Mouse (Mus musculus) G1E (cell line): ENCODE measurements around the gene Inca1. TPM values are rescaled to one million over a fixed set of nuclear protein-coding genes. Genes with fewer than 3 reads are reported as not detected.

Source experiments
- ATAC-seq: 2 replicates; pipeline ENCODE4 v1.8.0; 2016; ENCODE audit warnings: mild to moderate bottlenecking; ENCODE audit not compliant: insufficient number of reproducible peaks, poor library complexity, low FRiP score, severe bottlenecking; ENCODE audit errors: extremely low read depth
- DNase-seq: peaks from one replicate; pipeline ENCODE4 v3.0.0; 2012; ENCODE audit warnings: low spot score
- H3K27me3 ChIP-seq: 2 replicates; pipeline ENCODE4 v1.6.1; 2012; ENCODE audit warnings: mild to moderate bottlenecking, low read length, inconsistent platforms; ENCODE audit not compliant: insufficient read depth
- H3K36me3 ChIP-seq: replicated peaks from 2 replicates; pipeline ENCODE3; 2012; ENCODE audit warnings: mild to moderate bottlenecking, inconsistent platforms
- H3K4me1 ChIP-seq: 2 replicates; pipeline ENCODE4 v1.6.1; 2012; ENCODE audit warnings: low read depth, low read length, inconsistent platforms, mixed read lengths; ENCODE audit not compliant: insufficient read depth
- H3K4me3 ChIP-seq: 2 replicates; pipeline ENCODE4 v1.5.1; 2012; ENCODE audit warnings: low read depth, mild to moderate bottlenecking, inconsistent platforms, low read length, moderate library complexity, mixed read lengths
- H3K9me3 ChIP-seq: replicated peaks from 2 replicates; pipeline ENCODE4 v1.6.1; 2012; ENCODE audit warnings: inconsistent platforms
- CTCF ChIP-seq: IDR thresholded peaks from 2 replicates; pipeline ENCODE4 v1.5.1; 2012; ENCODE audit warnings: low read depth, low read length, inconsistent platforms, mixed read lengths
- GATA1 ChIP-seq: IDR thresholded peaks from 2 replicates; pipeline ENCODE4 v1.6.1; 2012; ENCODE audit warnings: borderline replicate concordance, low read length, inconsistent platforms, mixed read lengths
- GATA2 ChIP-seq: IDR thresholded peaks from 2 replicates; pipeline ENCODE4 v1.6.1; 2012; ENCODE audit warnings: low read depth, low read length, inconsistent platforms, borderline replicate concordance
- POLR2AphosphoS5 ChIP-seq: IDR thresholded peaks from 2 replicates; pipeline ENCODE4 v1.6.1; 2012; ENCODE audit warnings: low read depth, low read length, inconsistent platforms; ENCODE audit not compliant: insufficient replicate concordance
- TAL1 ChIP-seq: conservative IDR thresholded peaks from 2 replicates; pipeline ENCODE4 v1.6.1; 2012; ENCODE audit warnings: low read depth, low read length, inconsistent platforms, mixed read lengths
- polyA plus RNA-seq: library from polyadenylated mRNA; stranded (reverse); fragments of >175 nt; gene quantifications from 2 replicates; pipeline ENCODE4 v1.2.3, GENCODE M21; 2012
- total RNA-seq, 2 experiments: library from RNA; stranded (forward) in 1 of 2; stranded (reverse) in 1 of 2; fragments of 200-1000 nt in 1 of 2; fragments of >200 nt in 1 of 2; fragmentation: Nextera tagmentation in 1 of 2; gene quantifications; 2 replicates each; pipeline ENCODE4 v1.2.3; 2014 to 2017

Gene Inca1
- total and polyA plus RNA-seq, 3 experiments: 0.36 to 3.7 (median 1.2) TPM

DNA sequence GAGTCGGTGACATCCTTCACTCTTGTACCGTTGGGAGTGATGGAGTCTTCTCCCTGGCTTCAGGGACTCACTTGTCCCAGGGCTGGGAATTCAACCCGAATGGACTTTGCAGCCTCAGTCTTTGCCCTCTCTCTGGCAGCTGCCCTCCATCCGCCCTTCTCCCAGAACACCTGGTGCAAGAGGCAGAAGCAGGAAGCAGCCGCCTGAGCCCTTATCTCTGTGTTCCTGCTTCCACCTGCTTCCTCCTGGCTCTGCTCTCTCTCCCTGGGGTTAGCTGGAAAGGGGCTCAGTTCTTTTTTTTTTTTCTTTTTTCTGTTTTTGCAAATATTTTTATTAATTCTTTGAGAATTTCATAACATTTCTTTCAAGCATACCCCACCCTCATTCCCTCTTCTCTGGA, 37.8 kb upstream of the Inca1 start:
- Histone ChIP-seq H3K27me3 (peaks cover 33% of the 10 kb centered on the region), H3K4me1 (peaks cover 4% of the 10 kb centered on the region), H3K4me3 (no peak overlapping the region), H3K9me3 (no peaks in the 10 kb centered on the region), H3K36me3 (no peaks in the 10 kb centered on the region)
- DNase-seq: peak; percentile 26
- TF ChIP-seq CTCF (no peak), GATA1 (no peak), POLR2AphosphoS5 (no peak), GATA2 (no peak), TAL1 (no peak)
- ATAC-seq: no peak

DNA sequence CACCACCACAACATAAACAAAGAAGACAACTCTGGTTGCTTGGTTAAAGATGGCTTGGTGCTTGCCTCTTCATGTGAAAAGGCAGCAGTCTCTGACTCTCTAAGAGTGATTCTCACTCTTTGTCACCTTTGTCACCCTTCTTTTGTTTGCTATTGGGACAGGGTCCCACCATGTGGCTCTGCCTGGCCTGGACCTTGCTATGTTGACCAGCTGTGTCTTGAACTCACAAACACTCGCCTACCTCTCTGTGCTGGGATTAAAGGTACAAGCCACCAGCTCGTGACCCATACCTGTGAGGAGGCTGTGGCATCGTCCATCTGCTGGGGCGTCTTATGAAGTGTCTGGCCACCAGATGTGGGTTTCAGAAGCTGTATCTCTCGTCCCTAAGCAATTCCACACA, 33.3 kb upstream of the Inca1 start:
- Histone ChIP-seq H3K27me3 (peaks cover 32% of the 10 kb centered on the region), H3K4me1 (peaks cover 4% of the 10 kb centered on the region), H3K9me3 (no peaks in the 10 kb centered on the region), H3K4me3 (no peak overlapping the region), H3K36me3 (peaks cover 10% of the 10 kb centered on the region)
- DNase-seq (no peak), ATAC-seq (no peak)
- no peak for TF ChIP-seq GATA2
- no peak for TF ChIP-seq POLR2AphosphoS5
- TF ChIP-seq GATA1: no peak
- TF ChIP-seq TAL1: no peak
- no peak for TF ChIP-seq CTCF

DNA sequence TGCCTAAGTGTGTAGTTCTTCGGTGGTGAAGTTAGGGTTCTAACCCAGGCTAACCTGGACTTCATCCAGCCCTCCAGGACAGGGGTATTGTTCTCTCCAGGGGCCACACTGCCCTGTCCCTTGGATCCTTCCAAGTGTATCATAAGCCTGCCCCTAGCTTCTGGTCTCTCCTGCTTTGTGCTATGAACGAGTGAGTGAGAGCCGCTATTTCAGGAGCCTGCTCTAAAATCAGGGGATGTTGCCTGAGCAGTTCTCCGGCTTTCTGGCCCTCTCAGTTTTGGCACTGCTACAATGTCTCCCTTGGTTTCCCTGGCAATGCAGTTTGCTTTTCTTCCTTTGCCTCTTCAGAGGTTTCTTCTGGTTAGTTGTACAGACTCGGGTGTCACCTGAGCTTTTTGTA, 31.2 kb upstream of the Inca1 start:
- no peak for TF ChIP-seq CTCF
- no peak for TF ChIP-seq GATA2
- no peak for TF ChIP-seq GATA1
- no peak for TF ChIP-seq TAL1
- TF ChIP-seq POLR2AphosphoS5: no peak
- peaks cover 30% of the 10 kb centered on the region for H3K36me3 ChIP-seq
- DNase-seq: no peak
- no peaks in the 10 kb centered on the region for H3K4me1 ChIP-seq
- H3K27me3 ChIP-seq: peaks cover 18% of the 10 kb centered on the region
- no peak overlapping the region for H3K4me3 ChIP-seq
- no peak for ATAC-seq
- no peaks in the 10 kb centered on the region for H3K9me3 ChIP-seq

DNA sequence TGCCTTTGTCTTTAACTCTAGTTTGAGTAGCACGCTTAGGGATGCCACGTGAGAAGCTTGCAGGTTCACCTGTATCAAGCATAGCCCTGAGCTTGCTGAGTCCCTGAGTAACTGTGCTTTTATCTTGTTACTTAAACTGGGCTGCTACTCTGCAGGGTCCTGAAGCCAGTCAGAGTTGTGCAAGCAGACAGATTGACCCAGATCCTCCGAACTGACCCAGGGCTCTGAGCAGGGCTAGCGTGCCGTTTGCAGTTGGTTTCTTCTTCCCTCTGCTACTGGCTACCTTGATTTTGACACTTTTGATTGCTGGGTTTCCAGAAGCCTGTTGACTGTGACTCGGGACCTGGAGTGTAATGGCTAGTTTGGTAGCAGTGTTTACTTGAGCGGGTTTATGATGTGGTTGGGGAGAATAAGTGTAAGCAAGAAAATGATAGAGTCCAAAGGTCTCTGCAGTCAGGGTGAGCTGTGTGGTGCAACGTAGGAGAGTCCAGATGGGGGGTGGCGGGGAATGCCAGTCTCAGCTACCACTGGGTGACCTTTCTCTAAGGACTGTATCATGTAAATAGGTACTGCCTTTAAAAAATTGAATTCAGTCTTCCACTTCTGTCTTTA, 30.6 kb upstream of the Inca1 start:
- DNase-seq (no peak), ATAC-seq (no peak)
- Histone ChIP-seq H3K9me3 (no peaks in the 10 kb centered on the region), H3K36me3 (peaks cover 37% of the 10 kb centered on the region), H3K27me3 (peaks cover 16% of the 10 kb centered on the region), H3K4me1 (no peaks in the 10 kb centered on the region), H3K4me3 (no peak overlapping the region)
- TF ChIP-seq POLR2AphosphoS5: no peak
- no peak for TF ChIP-seq CTCF
- no peak for TF ChIP-seq GATA2
- no peak for TF ChIP-seq GATA1
- TF ChIP-seq TAL1: no peak

DNA sequence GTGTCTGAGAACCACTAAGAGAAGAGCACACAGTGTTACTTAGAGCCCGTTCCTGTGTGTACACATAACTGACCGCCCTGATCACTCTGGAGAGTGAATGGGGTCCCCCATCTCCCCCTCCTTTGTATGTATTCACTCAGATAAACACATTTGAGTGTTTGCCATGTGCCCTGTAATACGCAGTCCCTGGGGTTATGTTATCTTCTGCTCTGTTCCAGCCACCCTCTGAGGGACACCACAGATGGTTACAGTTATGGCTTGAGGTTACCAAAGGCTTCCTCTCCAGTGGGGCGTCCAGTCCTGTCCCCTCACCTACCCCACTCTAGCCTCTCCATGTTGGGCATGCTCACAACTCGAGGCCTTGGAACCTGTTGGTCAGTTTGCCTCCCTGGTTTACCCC, 27.4 kb upstream of the Inca1 start:
- Histone ChIP-seq H3K4me1 (no peaks in the 10 kb centered on the region), H3K36me3 (peaks cover 62% of the 10 kb centered on the region), H3K4me3 (no peak overlapping the region), H3K27me3 (peaks cover 6% of the 10 kb centered on the region), H3K9me3 (no peaks in the 10 kb centered on the region)
- DNase-seq: no peak
- ATAC-seq: no peak
- TF ChIP-seq CTCF (no peak), GATA2 (no peak), GATA1 (no peak), TAL1 (no peak), POLR2AphosphoS5 (no peak)

DNA sequence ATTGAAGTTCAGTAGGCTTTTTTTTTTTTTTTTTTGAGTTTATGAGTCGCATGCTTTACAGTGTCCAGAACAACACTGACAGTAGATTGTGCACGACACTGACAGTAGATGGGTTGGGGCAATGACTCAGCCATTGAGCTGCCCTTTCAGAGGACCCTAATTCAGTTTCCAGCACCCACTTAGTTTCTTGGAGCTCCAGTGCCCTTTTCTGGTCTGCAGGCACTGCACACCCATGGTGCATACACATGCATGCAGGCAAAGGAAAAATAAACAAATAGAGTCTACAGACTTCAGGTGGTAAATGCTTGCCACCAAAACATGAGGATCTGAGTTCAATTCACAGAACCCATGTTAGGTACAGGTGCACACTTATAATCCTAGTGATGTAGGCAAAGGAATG, 26.6 kb upstream of the Inca1 start:
- TF ChIP-seq TAL1 (no peak), GATA1 (no peak), GATA2 (no peak), CTCF (no peak), POLR2AphosphoS5 (no peak)
- peaks cover 4% of the 10 kb centered on the region for H3K27me3 ChIP-seq
- ATAC-seq (no peak), DNase-seq (no peak)
- H3K9me3 ChIP-seq: no peaks in the 10 kb centered on the region
- H3K36me3 ChIP-seq: peaks cover 69% of the 10 kb centered on the region
- no peaks in the 10 kb centered on the region for H3K4me1 ChIP-seq
- H3K4me3 ChIP-seq: no peak overlapping the region

DNA sequence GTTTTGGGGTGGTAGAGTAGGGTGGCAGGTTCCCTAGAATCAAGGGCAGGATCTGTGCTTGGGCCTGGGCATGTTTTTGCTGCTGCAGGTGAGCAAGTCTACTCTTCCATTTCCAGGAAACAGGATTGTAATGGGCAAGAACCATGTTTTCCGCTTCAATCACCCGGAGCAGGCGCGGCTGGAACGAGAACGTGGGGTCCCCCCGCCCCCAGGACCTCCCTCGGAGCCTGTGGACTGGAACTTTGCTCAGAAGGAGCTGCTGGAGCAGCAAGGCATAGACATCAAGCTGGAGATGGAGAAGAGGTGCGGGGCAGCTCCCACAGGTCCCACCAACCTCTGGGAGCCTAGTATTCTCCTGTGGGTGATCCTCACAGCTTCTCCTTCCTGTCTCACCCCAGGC, 24.8 kb upstream of the Inca1 start:
- Histone ChIP-seq H3K4me3 (no peak overlapping the region), H3K4me1 (peaks cover 11% of the 10 kb centered on the region), H3K27me3 (no peaks in the 10 kb centered on the region; the same call in 1 of the 2 replicates), H3K36me3 (peaks cover 86% of the 10 kb centered on the region), H3K9me3 (no peaks in the 10 kb centered on the region)
- TF ChIP-seq TAL1 (no peak), CTCF (no peak), GATA2 (no peak), POLR2AphosphoS5 (no peak), GATA1 (no peak)
- ATAC-seq (no peak), DNase-seq (no peak)
